Mouse (Mus musculus): ENCODE data around the gene Ube2v1. TPM values are rescaled to one million over a fixed set of nuclear protein-coding genes. Genes with fewer than 3 reads are reported as not detected.

The Ube2v1 gene
- polyA plus RNA-seq, 1 experiment from 2014 or later = 122 TPM

- no peak overlapping the region for H3K4me2 ChIP-seq (ENCODE audit: low read depth, low read length)
- no peak for ATAC-seq
- no peak overlapping the region for H3K9ac ChIP-seq (replicated peaks)
- TF ChIP-seq CTCF (IDR thresholded peaks at IDR 0.05; ENCODE audit: low read depth) (no peak), EP300 (IDR thresholded peaks at IDR 0.05; ENCODE audit: low read depth) (no peak)
- no peaks in the 10 kb centered on the region for H3K36me3 ChIP-seq (replicated peaks; ENCODE audit: insufficient read depth, low read length)
- H3K27me3 ChIP-seq (ENCODE audit: insufficient read depth, low read length) = 0 out of 2 replicates have a peak, but pooled peaks cover 2% of the 10 kb centered on the region
- H3K4me1 ChIP-seq (ENCODE audit: insufficient read depth) = 0 out of 2 replicates have a peak, but pooled peaks cover 4% of the 10 kb centered on the region
- no peaks in the 10 kb centered on the region for H3K9me3 ChIP-seq (ENCODE audit: low read length)
- WGBS (ENCODE audit: insufficient replicate concordance) = 70% methylated on average over 14 of the region's 14 CpGs
- H3K4me3 ChIP-seq (ENCODE audit: low read depth, low read length) = no peak overlapping the region
- peak overlapping the region; percentile 55 for H3K27ac ChIP-seq (ENCODE audit: low read depth)
- DNase-seq = no peak
Measured at GRCm38 (mm10) chr2:167595761-167596171, 36.1 kb downstream of the Ube2v1 start.

GRCm38 (mm10) chr2:167594444-167594934 lies 37.4 kb downstream of the Ube2v1 start:
- H3K4me2 ChIP-seq (ENCODE audit: low read depth, low read length) = no peak overlapping the region
- peak; percentile 65 for ATAC-seq
- DNase-seq = peak; percentile 56

GRCm38 (mm10) chr2:167593551-167594250 lies 38.2 kb downstream of the Ube2v1 start:
- Histone ChIP-seq H3K4me1 (ENCODE audit: insufficient read depth) (peaks cover 12% of the 10 kb centered on the region; the same call in 1 of the 2 replicates), H3K9ac (replicated peaks) (no peak overlapping the region), H3K36me3 (replicated peaks; ENCODE audit: insufficient read depth, low read length) (no peaks in the 10 kb centered on the region), H3K4me3 (ENCODE audit: low read depth, low read length) (no peak overlapping the region), H3K27me3 (ENCODE audit: insufficient read depth, low read length) (0 out of 2 replicates have a peak, but pooled peaks cover under 1% of the 10 kb centered on the region), H3K9me3 (ENCODE audit: low read length) (no peaks in the 10 kb centered on the region), H3K27ac (ENCODE audit: low read depth) (peak overlapping the region; percentile 57), H3K4me2 (ENCODE audit: low read depth, low read length) (no peak overlapping the region)
- DNase-seq (no peak), ATAC-seq (no peak)
- 64% methylated on average over 4 of the region's 4 CpGs for WGBS (ENCODE audit: insufficient replicate concordance)
- no peak for TF ChIP-seq EP300 (IDR thresholded peaks at IDR 0.05; ENCODE audit: low read depth)
- no peak for TF ChIP-seq CTCF (IDR thresholded peaks at IDR 0.05; ENCODE audit: low read depth)

More at GRCm38 (mm10) chr2:167594444-167594934, 37.4 kb downstream of the Ube2v1 start:
- no peaks in the 10 kb centered on the region for H3K36me3 ChIP-seq (replicated peaks; ENCODE audit: insufficient read depth, low read length)
- no peak for TF ChIP-seq EP300 (IDR thresholded peaks at IDR 0.05; ENCODE audit: low read depth)
- H3K4me1 ChIP-seq (ENCODE audit: insufficient read depth) = peaks cover 4% of the 10 kb centered on the region; the same call in 1 of the 2 replicates
- peak overlapping the region; percentile 57 for H3K27ac ChIP-seq (ENCODE audit: low read depth)
- H3K4me3 ChIP-seq (ENCODE audit: low read depth, low read length) = no peak overlapping the region
- 0 out of 2 replicates have a peak, but pooled peaks cover 2% of the 10 kb centered on the region for H3K27me3 ChIP-seq (ENCODE audit: insufficient read depth, low read length)
- no peak overlapping the region for H3K9ac ChIP-seq (replicated peaks)
- no peaks in the 10 kb centered on the region for H3K9me3 ChIP-seq (ENCODE audit: low read length)
- 55% methylated on average over 10 of the region's 10 CpGs for WGBS (ENCODE audit: insufficient replicate concordance)

- ATAC-seq (peak; percentile 77), DNase-seq (peak; percentile 75)
- TF ChIP-seq CTCF (IDR thresholded peaks at IDR 0.05; ENCODE audit: low read depth) (no peak), EP300 (IDR thresholded peaks at IDR 0.05; ENCODE audit: low read depth) (no peak; the same call in 1 of the 2 replicates)
- Histone ChIP-seq H3K4me3 (ENCODE audit: low read depth, low read length) (peak overlapping the region; percentile 54), H3K27me3 (ENCODE audit: insufficient read depth, low read length) (no peaks in the 10 kb centered on the region), H3K36me3 (replicated peaks; ENCODE audit: insufficient read depth, low read length) (no peaks in the 10 kb centered on the region), H3K4me1 (ENCODE audit: insufficient read depth) (peaks cover 22% of the 10 kb centered on the region), H3K27ac (ENCODE audit: low read depth) (peak overlapping the region; percentile 95), H3K9me3 (ENCODE audit: low read length) (no peaks in the 10 kb centered on the region), H3K9ac (replicated peaks) (peak overlapping the region; percentile 69), H3K4me2 (ENCODE audit: low read depth, low read length) (peak overlapping the region; percentile 82)
- WGBS (ENCODE audit: insufficient replicate concordance) = 6% methylated on average over 21 of the region's 21 CpGs
Measured at GRCm38 (mm10) chr2:167588774-167589577, 42.9 kb downstream of the Ube2v1 start.

DNA sequence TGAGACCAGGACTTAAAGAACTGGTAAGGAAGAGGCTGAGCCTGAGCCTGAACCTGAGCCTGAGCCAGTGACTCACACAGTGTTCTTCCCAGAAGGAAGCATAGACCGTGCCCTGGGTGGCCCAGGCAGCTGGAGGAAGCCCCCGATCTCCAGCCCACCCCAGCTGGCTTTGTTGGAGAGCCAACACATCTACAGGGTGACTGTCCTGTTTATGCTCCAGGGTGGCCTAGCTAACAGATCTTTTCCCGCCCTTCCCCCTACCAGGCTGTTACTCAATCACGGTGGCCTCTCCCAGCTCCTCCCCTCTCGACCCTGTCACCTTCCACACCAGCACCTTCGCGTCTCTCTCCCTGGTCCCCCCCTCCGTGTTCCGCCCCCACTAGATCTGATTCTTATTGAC lies 44.9 kb downstream of the Ube2v1 start:
- H3K9ac ChIP-seq (replicated peaks) = no peak overlapping the region
- peaks cover 26% of the 10 kb centered on the region for H3K4me1 ChIP-seq (ENCODE audit: insufficient read depth)
- peak overlapping the region; percentile 22; the same call in 1 of the 2 replicates for H3K4me2 ChIP-seq (ENCODE audit: low read depth, low read length)
- WGBS (ENCODE audit: insufficient replicate concordance) = 40% methylated on average over 9 of the region's 9 CpGs
- peak overlapping the region; percentile 41 for H3K27ac ChIP-seq (ENCODE audit: low read depth)
- H3K27me3 ChIP-seq (ENCODE audit: insufficient read depth, low read length) = no peaks in the 10 kb centered on the region
- no peak overlapping the region for H3K4me3 ChIP-seq (ENCODE audit: low read depth, low read length)
- no peaks in the 10 kb centered on the region for H3K9me3 ChIP-seq (ENCODE audit: low read length)
- H3K36me3 ChIP-seq (replicated peaks; ENCODE audit: insufficient read depth, low read length) = no peaks in the 10 kb centered on the region
- DNase-seq (peak; percentile 64), ATAC-seq (peak; percentile 31; the same call in 1 of the 2 replicates)
- TF ChIP-seq EP300 (IDR thresholded peaks at IDR 0.05; ENCODE audit: low read depth) = no peak
- TF ChIP-seq CTCF (IDR thresholded peaks at IDR 0.05; ENCODE audit: low read depth) = no peak

DNA sequence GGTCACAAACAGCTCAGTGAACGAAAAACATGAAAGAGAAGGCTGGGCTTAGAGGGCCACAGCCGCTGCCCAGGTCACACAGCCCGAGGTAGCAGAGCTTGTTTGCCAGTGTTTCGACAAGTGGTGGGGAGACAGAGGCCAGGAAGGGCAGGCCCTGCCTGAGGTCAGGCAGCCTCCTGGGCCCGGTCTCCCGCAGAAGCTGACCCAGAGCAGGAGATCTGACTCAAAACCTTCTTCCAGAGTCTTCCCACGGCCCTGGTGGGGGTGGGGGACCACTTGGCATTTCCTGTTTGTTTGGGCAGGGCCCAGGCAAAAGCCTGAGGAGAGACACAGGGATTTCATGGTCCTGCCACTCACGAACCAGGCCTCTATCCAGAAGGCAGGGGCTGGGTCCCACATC lies 45.9 kb downstream of the Ube2v1 start:
- ATAC-seq = no peak
- Histone ChIP-seq H3K4me1 (ENCODE audit: insufficient read depth) (peaks cover 26% of the 10 kb centered on the region), H3K27ac (ENCODE audit: low read depth) (peak overlapping the region; percentile 70), H3K4me3 (ENCODE audit: low read depth, low read length) (no peak overlapping the region), H3K36me3 (replicated peaks; ENCODE audit: insufficient read depth, low read length) (no peaks in the 10 kb centered on the region), H3K4me2 (ENCODE audit: low read depth, low read length) (no peak overlapping the region), H3K27me3 (ENCODE audit: insufficient read depth, low read length) (no peaks in the 10 kb centered on the region), H3K9ac (replicated peaks) (peak overlapping the region; percentile 44; the same call in 1 of the 2 replicates), H3K9me3 (ENCODE audit: low read length) (no peaks in the 10 kb centered on the region)
- peak; percentile 42 for DNase-seq
- no peak for TF ChIP-seq CTCF (IDR thresholded peaks at IDR 0.05; ENCODE audit: low read depth)
- 0 out of 2 replicates have a peak, but pooled peaks have one; percentile 8 for TF ChIP-seq EP300 (IDR thresholded peaks at IDR 0.05; ENCODE audit: low read depth)
- 58% methylated on average over 7 of the region's 8 CpGs for WGBS (ENCODE audit: insufficient replicate concordance)
